Mouse (Mus musculus) E14TG2a.4 (cell line): ENCODE measurements around the gene Onecut3.

ENCODE experiments used
- CTCF ChIP-seq: conservative IDR thresholded peaks from 2 replicates; pipeline ENCODE4 v1.5.1; 2014; ENCODE audit warnings: low read length
- NANOG ChIP-seq: IDR thresholded peaks from 2 replicates; pipeline ENCODE4 v1.6.1; 2014; ENCODE audit warnings: borderline replicate concordance, low read length, mixed read lengths
- POU5F1 ChIP-seq: IDR thresholded peaks from 2 replicates; pipeline ENCODE4 v1.6.1; 2014; ENCODE audit warnings: low read length, borderline replicate concordance

DNA sequence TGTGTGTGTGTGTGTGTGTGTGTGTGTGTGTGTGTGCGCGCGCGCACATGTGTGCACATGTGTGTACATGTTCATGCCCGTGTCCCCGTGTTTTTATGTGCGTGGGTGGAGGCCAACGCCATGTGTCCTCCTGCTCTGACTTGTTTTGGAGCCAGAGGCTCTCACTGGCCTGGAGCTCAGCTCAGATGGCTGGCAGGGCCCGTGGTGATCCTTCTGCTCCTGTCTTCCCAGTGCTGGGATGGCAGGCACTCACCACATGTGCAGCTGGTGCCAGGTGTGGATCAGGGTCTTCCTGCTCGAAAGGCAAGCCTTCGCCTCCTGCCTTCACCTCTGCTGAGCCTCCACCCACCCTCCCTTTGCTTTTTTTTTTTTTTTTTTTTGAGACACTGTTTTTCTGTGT, 35.0 kb upstream of the Onecut3 start:
- TF ChIP-seq CTCF = no peak
- TF ChIP-seq NANOG = no peak
- TF ChIP-seq POU5F1 = no peak
